Mouse (Mus musculus) embryonic fibroblast, embryonic 13.5 days (primary cell): Measurements from ENCODE around the gene Deup1.

Experiments used
- CTCF ChIP-seq: IDR thresholded peaks from 2 replicates; pipeline ENCODE4 v1.5.1; 2011; ENCODE audit warnings: mild to moderate bottlenecking, control low read depth, low read length, moderate library complexity, borderline replicate concordance; ENCODE audit not compliant: insufficient read depth
- POLR2A ChIP-seq: IDR thresholded peaks from 2 replicates; pipeline ENCODE4 v1.6.1; 2011; ENCODE audit warnings: low read depth, mild to moderate bottlenecking, control low read depth, low read length, moderate library complexity

GRCm38 (mm10) chr9:15529965-15530320, 97.8 kb downstream of the Deup1 start:
- TF ChIP-seq CTCF (no peak), POLR2A (no peak)
